Mouse (Mus musculus): Measurements from ENCODE around the gene Fancd2. TPM values are rescaled to one million over a fixed set of nuclear protein-coding genes. Genes with fewer than 3 reads are reported as not detected.

The Fancd2 gene
- polyA plus RNA-seq, 1 experiment from 2014 or later, result 13.6 TPM

GRCm38 (mm10) chr6:113494258-113494788 is 37.2 kb upstream of the Fancd2 start:
- Histone ChIP-seq H3K4me3 (ENCODE audit: low read depth, low read length) (peak overlapping the region; percentile 29), H3K9me3 (ENCODE audit: control insufficient read depth, low read length) (no peaks in the 10 kb centered on the region), H3K27me3 (ENCODE audit: control insufficient read depth, insufficient read depth, low read length) (peaks cover 7% of the 10 kb centered on the region), H3K9ac (ENCODE audit: low read length) (peak overlapping the region; percentile 50), H3K4me1 (ENCODE audit: control insufficient read depth, insufficient read depth, low read length) (peaks cover 7% of the 10 kb centered on the region; the same call in 1 of the 2 replicates), H3K4me2 (ENCODE audit: low read depth) (peak overlapping the region; percentile 56), H3K27ac (ENCODE audit: low read depth, low read length) (no peak overlapping the region), H3K36me3 (ENCODE audit: control insufficient read depth, insufficient read depth, low read length) (peaks cover 4% of the 10 kb centered on the region; the same call in 1 of the 2 replicates)
- peak; percentile 77 for ATAC-seq (ENCODE audit: insufficient read depth, low FRiP score, low TSS enrichment)
- DNase-seq (ENCODE audit: low spot score), result peak; percentile 84
- WGBS, result 2% methylated on average over 46 of the region's 54 CpGs

- Histone ChIP-seq H3K27me3 (ENCODE audit: control insufficient read depth, insufficient read depth, low read length) (peaks cover 7% of the 10 kb centered on the region), H3K9me3 (ENCODE audit: control insufficient read depth, low read length) (no peaks in the 10 kb centered on the region), H3K9ac (ENCODE audit: low read length) (peak overlapping the region; percentile 50), H3K27ac (ENCODE audit: low read depth, low read length) (no peak overlapping the region), H3K36me3 (ENCODE audit: control insufficient read depth, insufficient read depth, low read length) (peaks cover under 1% of the 10 kb centered on the region; the same call in 1 of the 2 replicates), H3K4me1 (ENCODE audit: control insufficient read depth, insufficient read depth, low read length) (peaks cover 7% of the 10 kb centered on the region; the same call in 1 of the 2 replicates), H3K4me2 (ENCODE audit: low read depth) (peak overlapping the region; percentile 56), H3K4me3 (ENCODE audit: low read depth, low read length) (peak overlapping the region; percentile 29; the same call in 1 of the 2 replicates)
- ATAC-seq (ENCODE audit: insufficient read depth, low FRiP score, low TSS enrichment) (no peak), DNase-seq (ENCODE audit: low spot score) (no peak)
- 51% methylated on average over 28 of the region's 28 CpGs for whole genome bisulfite sequencing
These were observed 36.3 kb upstream of the Fancd2 start for GRCm38 (mm10) chr6:113495071-113495675.

- Histone ChIP-seq H3K4me1 (ENCODE audit: control insufficient read depth, insufficient read depth, low read length) (peaks cover 7% of the 10 kb centered on the region; the same call in 1 of the 2 replicates), H3K27ac (ENCODE audit: low read depth, low read length) (no peak overlapping the region)
- DNase-seq (ENCODE audit: low spot score), result no peak
These were observed 32.1 kb upstream of the Fancd2 start for GRCm38 (mm10) chr6:113499346-113499745.

GRCm38 (mm10) chr6:113501388-113502084 is 29.9 kb upstream of the Fancd2 start, which contains the start of gene Prrt3:
Gene Prrt3 (minus strand): TSS chr6:113501931.
- peak; percentile 63 for ATAC-seq (ENCODE audit: insufficient read depth, low FRiP score, low TSS enrichment)
- Histone ChIP-seq H3K9me3 (ENCODE audit: control insufficient read depth, low read length) (no peaks in the 10 kb centered on the region), H3K27ac (ENCODE audit: low read depth, low read length) (no peak within 1 kb of the TSS), H3K36me3 (ENCODE audit: control insufficient read depth, insufficient read depth, low read length) (no peaks in the 10 kb centered on the region), H3K4me3 (ENCODE audit: low read depth, low read length) (peak within 1 kb of the TSS; percentile 40), H3K4me1 (ENCODE audit: control insufficient read depth, insufficient read depth, low read length) (no peaks in the 10 kb centered on the region), H3K27me3 (ENCODE audit: control insufficient read depth, insufficient read depth, low read length) (peaks cover 10% of the 10 kb centered on the region), H3K4me2 (ENCODE audit: low read depth) (peak within 1 kb of the TSS; percentile 60), H3K9ac (ENCODE audit: low read length) (peak within 1 kb of the TSS; percentile 54)
- WGBS, result 4% methylated on average over 32 of the region's 32 CpGs
- peak; percentile 61 for DNase-seq (ENCODE audit: low spot score)

More at GRCm38 (mm10) chr6:113499346-113499745, 32.1 kb upstream of the Fancd2 start:
- no peak overlapping the region for H3K4me3 ChIP-seq (ENCODE audit: low read depth, low read length)
- no peaks in the 10 kb centered on the region for H3K36me3 ChIP-seq (ENCODE audit: control insufficient read depth, insufficient read depth, low read length)
- no peak for ATAC-seq (ENCODE audit: insufficient read depth, low FRiP score, low TSS enrichment)
- 82% methylated on average over 6 of the region's 6 CpGs for WGBS
- H3K9me3 ChIP-seq (ENCODE audit: control insufficient read depth, low read length), result no peaks in the 10 kb centered on the region
- no peak overlapping the region for H3K9ac ChIP-seq (ENCODE audit: low read length)
- no peak overlapping the region for H3K4me2 ChIP-seq (ENCODE audit: low read depth)
- H3K27me3 ChIP-seq (ENCODE audit: control insufficient read depth, insufficient read depth, low read length), result peaks cover 16% of the 10 kb centered on the region

- Histone ChIP-seq H3K4me1 (ENCODE audit: control insufficient read depth, insufficient read depth, low read length) (no peaks in the 10 kb centered on the region), H3K27ac (ENCODE audit: low read depth, low read length) (no peak overlapping the region), H3K9ac (ENCODE audit: low read length) (no peak overlapping the region), H3K4me2 (ENCODE audit: low read depth) (no peak overlapping the region), H3K27me3 (ENCODE audit: control insufficient read depth, insufficient read depth, low read length) (peaks cover 10% of the 10 kb centered on the region), H3K4me3 (ENCODE audit: low read depth, low read length) (no peak overlapping the region), H3K36me3 (ENCODE audit: control insufficient read depth, insufficient read depth, low read length) (no peaks in the 10 kb centered on the region), H3K9me3 (ENCODE audit: control insufficient read depth, low read length) (no peaks in the 10 kb centered on the region)
- no peak for ATAC-seq (ENCODE audit: insufficient read depth, low FRiP score, low TSS enrichment)
- 69% methylated on average over 2 of the region's 2 CpGs for WGBS
- no peak for DNase-seq (ENCODE audit: low spot score)
These were observed 28.7 kb upstream of the Fancd2 start for GRCm38 (mm10) chr6:113502801-113503200.

GRCm38 (mm10) chr6:113505689-113506088 is 25.8 kb upstream of the Fancd2 start:
- Histone ChIP-seq H3K9me3 (ENCODE audit: control insufficient read depth, low read length) (no peaks in the 10 kb centered on the region), H3K4me3 (ENCODE audit: low read depth, low read length) (no peak overlapping the region), H3K27me3 (ENCODE audit: control insufficient read depth, insufficient read depth, low read length) (peaks cover 9% of the 10 kb centered on the region), H3K36me3 (ENCODE audit: control insufficient read depth, insufficient read depth, low read length) (no peaks in the 10 kb centered on the region), H3K4me1 (ENCODE audit: control insufficient read depth, insufficient read depth, low read length) (no peaks in the 10 kb centered on the region), H3K4me2 (ENCODE audit: low read depth) (no peak overlapping the region), H3K27ac (ENCODE audit: low read depth, low read length) (no peak overlapping the region), H3K9ac (ENCODE audit: low read length) (no peak overlapping the region)
- WGBS, result 95% methylated on average over 1 of the region's 1 CpGs
- DNase-seq (ENCODE audit: low spot score), result no peak
- ATAC-seq (ENCODE audit: insufficient read depth, low FRiP score, low TSS enrichment), result no peak

GRCm38 (mm10) chr6:113507130-113507529 is 24.4 kb upstream of the Fancd2 start:
- no peak for DNase-seq (ENCODE audit: low spot score)
- no peak overlapping the region for H3K4me3 ChIP-seq (ENCODE audit: low read depth, low read length)
- H3K27me3 ChIP-seq (ENCODE audit: control insufficient read depth, insufficient read depth, low read length), result no peaks in the 10 kb centered on the region
- no peak for ATAC-seq (ENCODE audit: insufficient read depth, low FRiP score, low TSS enrichment)
- H3K4me2 ChIP-seq (ENCODE audit: low read depth), result no peak overlapping the region
- no peaks in the 10 kb centered on the region for H3K9me3 ChIP-seq (ENCODE audit: control insufficient read depth, low read length)
- H3K27ac ChIP-seq (ENCODE audit: low read depth, low read length), result no peak overlapping the region
- no peaks in the 10 kb centered on the region for H3K4me1 ChIP-seq (ENCODE audit: control insufficient read depth, insufficient read depth, low read length)
- H3K9ac ChIP-seq (ENCODE audit: low read length), result no peak overlapping the region
- no peaks in the 10 kb centered on the region for H3K36me3 ChIP-seq (ENCODE audit: control insufficient read depth, insufficient read depth, low read length)

- H3K27me3 ChIP-seq (ENCODE audit: control insufficient read depth, insufficient read depth, low read length), result no peaks in the 10 kb centered on the region
- H3K27ac ChIP-seq (ENCODE audit: low read depth, low read length), result no peak overlapping the region
- no peaks in the 10 kb centered on the region for H3K9me3 ChIP-seq (ENCODE audit: control insufficient read depth, low read length)
- no peak overlapping the region for H3K9ac ChIP-seq (ENCODE audit: low read length)
- ATAC-seq (ENCODE audit: insufficient read depth, low FRiP score, low TSS enrichment) (no peak), DNase-seq (ENCODE audit: low spot score) (no peak)
- H3K36me3 ChIP-seq (ENCODE audit: control insufficient read depth, insufficient read depth, low read length), result no peaks in the 10 kb centered on the region
- WGBS, result 69% methylated on average over 7 of the region's 7 CpGs
- H3K4me3 ChIP-seq (ENCODE audit: low read depth, low read length), result no peak overlapping the region
- no peak overlapping the region for H3K4me2 ChIP-seq (ENCODE audit: low read depth)
- H3K4me1 ChIP-seq (ENCODE audit: control insufficient read depth, insufficient read depth, low read length), result no peaks in the 10 kb centered on the region
These were observed 23.1 kb upstream of the Fancd2 start for GRCm38 (mm10) chr6:113508272-113508946.

Measured in neural tube, embryonic 11.5 days (tissue).